Mouse (Mus musculus) inflammation-experienced regulatory T-cells, adult 6 months (primary cell): ENCODE data around the gene Blvrb. TPM values are rescaled to one million over a fixed set of nuclear protein-coding genes. Genes with fewer than 3 reads are reported as not detected.

ENCODE experiments used
- ATAC-seq: one replicate; pipeline ENCODE4 v1.8.0; 2017
- polyA plus RNA-seq, 3 experiments: library from polyadenylated mRNA; unstranded; fragments of 100-300 nt; shearing (Covaris generic); gene quantifications; one replicate each; pipeline ENCODE4 v1.2.1; 2017

Blvrb gene
- 10 to 100 TPM in 2 of 3 experiments, 1 to 10 TPM in 1; 6.0 to 21.7 (median 17.0) TPM for polyA plus RNA-seq

GRCm38 (mm10) chr7:27447419-27448286, at the start of gene Blvrb, which contains the start of gene Sptbn4:
Gene Blvrb (plus strand): TSS chr7:27447978.
Gene Sptbn4 (minus strand): TSS chr7:27447686.
- ATAC-seq, result peak; percentile 88

GRCm38 (mm10) chr7:27400545-27400944, 47.2 kb upstream of the Blvrb start:
- no peak for ATAC-seq

DNA sequence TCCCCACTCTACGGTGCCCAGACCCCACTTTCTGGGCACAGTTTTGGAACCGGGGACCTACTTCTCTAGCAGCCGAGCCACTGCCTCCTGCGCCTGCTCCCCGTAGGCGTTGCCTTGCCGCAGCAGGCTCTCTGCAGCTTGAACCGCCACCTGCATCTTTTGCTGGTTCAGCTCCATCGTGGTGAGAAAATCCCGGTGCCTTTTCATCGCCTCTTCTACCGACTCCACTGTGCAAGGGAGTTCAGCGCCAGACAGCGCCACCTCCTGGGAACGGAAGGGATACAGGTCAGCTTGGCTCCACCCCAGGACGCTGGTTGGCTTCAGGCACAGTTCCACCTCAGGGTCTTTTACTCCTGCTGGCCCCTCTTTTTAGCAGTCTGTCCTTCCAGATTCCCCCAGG, 45.1 kb upstream of the Blvrb start:
- no peak for ATAC-seq

DNA sequence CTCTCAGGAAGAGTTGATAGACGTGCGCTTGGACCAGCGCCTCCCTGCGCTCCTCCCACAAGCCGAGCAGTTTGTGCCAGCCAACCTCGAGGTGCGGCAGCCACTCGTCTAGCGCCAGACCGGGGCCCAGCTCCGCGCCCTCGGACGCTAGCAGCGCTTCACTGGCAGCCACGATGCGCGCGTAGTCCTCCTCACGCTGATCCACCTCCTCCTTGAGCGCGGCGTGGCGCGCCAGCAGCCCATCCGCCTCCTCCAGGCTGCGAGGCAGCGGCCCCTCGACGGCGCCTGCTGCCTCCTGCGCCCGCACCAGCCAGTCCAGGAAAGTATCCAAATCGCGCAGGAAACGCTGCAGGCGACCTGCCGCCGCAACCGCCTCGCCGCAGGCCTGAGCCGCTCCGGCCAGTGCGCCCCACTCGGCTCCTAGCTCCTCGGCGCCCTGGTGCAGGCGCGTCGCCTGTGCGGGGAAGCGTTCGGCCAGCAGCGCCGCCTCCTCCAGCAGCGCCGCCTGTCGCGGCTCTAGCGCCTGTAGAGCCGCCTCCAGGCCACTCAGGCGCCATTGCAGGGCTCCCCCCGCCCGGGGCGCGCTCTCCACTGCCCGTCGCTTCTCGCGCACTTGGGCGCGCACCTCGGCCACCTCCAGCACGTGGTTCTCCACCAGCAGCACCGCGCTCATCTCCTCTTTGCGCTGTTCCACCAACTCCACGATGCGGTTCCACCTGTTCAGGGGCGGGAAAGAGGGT, 43.4 kb upstream of the Blvrb start:
- no peak for ATAC-seq

GRCm38 (mm10) chr7:27406481-27406880, 41.3 kb upstream of the Blvrb start:
- ATAC-seq, result no peak

GRCm38 (mm10) chr7:27407816-27408215, 40.0 kb upstream of the Blvrb start:
- ATAC-seq, result no peak

GRCm38 (mm10) chr7:27408379-27409176, 39.2 kb upstream of the Blvrb start:
- ATAC-seq, result peak; percentile 28

GRCm38 (mm10) chr7:27417151-27417550, 30.6 kb upstream of the Blvrb start:
- ATAC-seq, result no peak

GRCm38 (mm10) chr7:27419101-27419500, 28.7 kb upstream of the Blvrb start:
- no peak for ATAC-seq

DNA sequence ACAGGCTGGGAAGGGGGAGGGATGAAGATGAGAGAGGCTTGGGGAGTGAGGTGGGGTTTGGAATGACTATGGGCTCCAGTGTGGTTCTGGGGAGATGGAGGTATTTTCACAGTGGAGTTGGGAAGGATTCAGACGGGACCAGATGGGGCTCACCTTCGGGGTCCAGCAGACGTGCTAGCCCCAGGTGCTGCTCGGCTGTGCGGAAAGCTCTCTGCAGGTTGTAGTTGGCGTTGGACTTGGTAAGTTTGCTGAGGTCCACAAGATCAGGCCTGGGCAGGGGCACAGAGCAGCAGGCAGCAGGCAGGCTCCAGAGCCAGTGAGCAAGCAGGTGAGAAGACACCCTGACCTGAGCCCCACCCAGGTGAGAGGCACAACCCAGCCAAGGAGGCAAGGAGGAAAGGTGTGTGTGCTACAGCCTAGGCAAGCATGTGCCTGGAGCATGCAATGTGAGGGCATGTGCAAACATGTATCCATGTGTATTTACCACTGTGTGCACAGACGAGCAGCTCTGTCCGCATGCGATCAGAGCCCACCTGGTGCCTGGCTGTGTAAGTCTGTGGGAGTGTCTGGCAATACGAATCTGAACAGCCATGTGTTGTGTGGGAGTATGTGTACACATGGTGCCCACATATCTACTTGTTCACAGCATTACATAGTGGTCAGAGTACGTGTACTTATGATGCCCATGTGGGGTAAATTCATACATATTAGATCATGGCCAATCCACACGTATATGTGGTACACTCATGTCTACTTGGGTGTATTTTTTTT, 24.0 kb upstream of the Blvrb start:
- no peak for ATAC-seq

- no peak for ATAC-seq
Observed at GRCm38 (mm10) chr7:27427387-27427786, 20.4 kb upstream of the Blvrb start.

DNA sequence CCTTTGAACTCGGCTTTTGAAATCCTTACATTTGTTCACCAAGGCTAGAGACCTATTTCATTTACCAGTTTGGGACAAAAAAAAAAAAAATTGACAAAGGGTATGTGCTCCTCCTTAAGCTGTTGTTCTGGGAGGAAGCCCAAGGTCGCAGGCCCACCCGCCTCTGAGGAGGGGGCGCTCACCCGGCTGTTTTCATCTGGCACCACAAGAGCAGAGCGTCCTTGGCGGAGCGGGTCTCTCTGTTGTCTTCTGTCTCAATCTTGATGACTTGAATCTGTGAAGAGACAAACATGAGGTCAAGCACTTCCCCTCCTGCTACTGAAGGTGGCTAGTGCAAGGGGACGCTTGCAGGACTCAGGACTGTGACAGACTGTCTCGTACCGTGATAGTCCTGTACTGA, 19.8 kb upstream of the Blvrb start:
- ATAC-seq, result no peak

- ATAC-seq, result no peak
Observed at GRCm38 (mm10) chr7:27429135-27429534, 18.6 kb upstream of the Blvrb start.

- no peak for ATAC-seq
Observed at GRCm38 (mm10) chr7:27433349-27433748, 14.4 kb upstream of the Blvrb start.

DNA sequence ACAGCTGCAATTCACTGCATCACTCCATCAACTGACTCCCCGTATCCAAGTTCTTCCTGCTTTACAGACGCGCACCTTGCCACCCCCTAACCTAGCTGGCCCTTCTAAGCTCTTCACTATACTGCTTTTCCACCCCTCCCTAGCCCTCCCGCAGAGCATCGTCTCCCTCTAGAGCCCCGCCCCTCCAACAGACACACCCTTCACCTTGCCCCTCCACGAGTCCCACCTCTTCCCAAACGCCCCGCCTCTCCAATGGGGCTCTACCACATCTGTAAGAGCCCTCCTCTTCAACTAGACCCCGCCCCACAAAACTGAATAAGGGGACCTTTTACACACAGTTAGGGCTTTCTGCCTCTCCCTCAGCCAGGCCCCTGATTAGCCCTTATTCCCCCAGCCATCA, 14.0 kb upstream of the Blvrb start:
- ATAC-seq, result no peak

DNA sequence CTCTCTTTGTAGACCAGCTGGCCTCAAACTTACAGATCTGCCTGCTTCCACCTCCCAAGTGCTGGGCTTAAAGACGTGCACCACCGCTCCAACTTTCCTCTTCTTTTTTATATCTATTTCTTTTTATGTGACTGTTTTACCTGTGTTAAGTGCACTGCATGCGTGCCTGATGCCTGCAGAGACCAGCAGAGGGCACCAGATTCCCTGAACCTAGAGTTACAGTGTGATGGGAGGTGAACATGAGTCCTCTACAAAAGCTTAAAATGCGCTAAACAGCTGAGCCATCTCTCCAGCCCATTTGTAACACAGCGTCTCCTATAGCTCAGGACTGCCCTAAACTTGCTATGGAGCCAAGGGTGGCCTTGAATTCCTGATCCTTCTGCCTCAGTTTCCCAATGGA, 10.2 kb upstream of the Blvrb start:
- peak; percentile 63 for ATAC-seq

GRCm38 (mm10) chr7:27440014-27440413, 7.8 kb upstream of the Blvrb start:
- ATAC-seq, result no peak

GRCm38 (mm10) chr7:27446051-27446450, 1.7 kb upstream of the Blvrb start:
- no peak for ATAC-seq

- ATAC-seq, result peak; percentile 23
Observed at GRCm38 (mm10) chr7:27446521-27447418, 1.0 kb upstream of the Blvrb start.

- ATAC-seq, result no peak
Observed at GRCm38 (mm10) chr7:27448421-27449206, 836 bp downstream of the Blvrb start.
